Mouse (Mus musculus): Measurements from ENCODE around the gene Mlec.

Gene Mlec

DNA sequence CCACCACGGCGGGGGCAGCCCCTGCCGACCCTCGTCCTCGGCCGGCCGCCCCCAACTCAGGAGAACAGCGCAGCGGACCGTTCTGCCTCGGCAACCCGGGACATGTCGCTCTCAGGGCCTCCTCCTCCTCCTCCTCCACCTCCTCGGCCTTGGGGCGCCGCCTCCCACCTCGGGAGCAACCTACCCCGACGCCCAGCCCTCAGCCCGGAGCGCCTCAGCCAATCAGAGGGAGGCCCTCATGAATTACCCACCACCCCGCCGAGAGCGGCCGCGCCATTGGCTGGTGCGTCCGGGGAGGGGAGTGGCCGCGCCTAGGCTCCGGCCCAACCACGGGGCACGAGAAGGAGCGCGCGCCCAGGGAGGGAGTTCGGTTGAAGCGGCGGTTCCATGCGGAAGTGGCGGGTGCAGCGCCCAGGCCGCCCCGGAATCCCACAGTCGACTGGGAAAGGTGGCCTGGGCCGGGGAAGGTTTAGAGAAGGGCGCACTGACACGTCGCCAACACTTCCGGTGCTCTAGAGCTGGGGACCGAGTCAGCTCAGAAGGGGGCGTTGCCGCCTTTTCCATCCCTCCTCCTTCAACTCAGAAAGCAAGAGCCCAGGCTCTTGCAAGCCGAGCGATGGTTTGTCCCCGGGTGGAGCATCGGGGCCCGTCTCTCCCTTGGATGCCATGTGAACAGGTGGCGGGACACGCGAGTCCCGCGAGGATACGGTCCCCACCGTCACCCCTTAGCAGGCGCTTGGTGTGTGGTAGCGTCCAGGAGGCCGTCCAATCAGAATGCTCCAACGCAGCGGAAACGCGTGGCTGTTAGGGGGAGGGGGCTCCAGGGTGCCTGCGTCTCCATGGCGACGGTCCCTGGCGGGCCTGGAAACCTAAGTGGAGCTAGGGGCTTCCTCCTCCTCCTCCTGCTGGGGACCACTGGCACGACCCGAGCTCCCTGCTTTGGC, at the start of gene Mlec:
TSS of gene Mlec (minus strand) at position 140 of the 944 bp plus-strand sequence.
- DNase-seq (ENCODE audit: low spot score) = peak; percentile 99

DNA sequence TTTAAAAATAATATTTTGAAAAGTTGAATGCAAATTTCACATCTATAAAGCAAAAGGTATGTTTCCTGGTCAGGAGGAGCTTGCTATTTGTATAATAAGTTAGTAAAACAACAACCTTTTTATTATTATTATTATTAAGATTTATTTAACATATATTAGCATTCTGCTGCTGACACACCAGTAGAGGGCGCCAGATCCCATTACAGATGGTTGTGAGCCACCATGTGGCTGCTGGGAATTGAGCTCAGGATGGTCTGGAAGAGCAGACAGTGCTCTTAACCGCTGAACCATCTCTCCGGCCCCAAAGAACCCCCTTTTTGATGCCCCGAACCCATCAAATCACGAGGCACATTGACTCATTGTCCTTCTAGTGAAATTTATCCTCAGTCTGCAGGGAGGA, 49.3 kb upstream of the Mlec start:
- no peak for DNase-seq (ENCODE audit: low spot score)

DNA sequence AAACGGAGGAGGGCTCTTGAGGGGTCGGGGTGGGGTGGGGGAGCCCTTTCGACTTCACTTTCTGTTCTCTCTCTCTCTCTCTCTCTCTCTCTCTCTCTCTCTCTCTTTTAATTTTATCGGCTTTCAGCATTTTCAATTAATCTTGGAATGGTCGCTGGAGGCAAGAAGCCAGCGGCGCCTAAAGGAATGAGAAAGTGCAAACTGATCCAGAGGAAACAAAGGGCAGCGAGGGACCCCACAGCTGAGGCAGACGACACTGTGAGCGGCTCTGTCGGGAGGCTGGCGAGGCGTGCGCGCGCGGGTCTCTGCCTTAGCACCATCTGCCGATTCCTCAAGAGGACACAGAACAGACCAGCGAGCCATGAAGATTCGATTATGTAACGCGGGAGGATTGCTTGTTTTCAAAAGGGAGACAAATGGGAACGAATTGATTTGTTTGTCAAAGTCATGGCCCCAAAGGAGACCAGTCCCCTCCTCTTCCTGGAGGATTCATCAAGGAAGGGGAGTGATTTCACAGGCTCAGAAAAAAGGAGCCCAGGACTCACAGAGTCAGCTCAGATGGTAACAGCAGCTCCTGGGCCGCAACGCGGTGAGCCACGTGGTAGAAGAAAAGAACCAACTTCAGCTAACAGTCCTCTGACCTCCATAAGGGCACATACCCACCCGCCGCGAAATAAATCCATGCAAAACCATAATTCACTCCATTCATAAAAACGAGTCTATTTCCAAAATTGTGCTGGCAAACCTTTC, 46.8 kb upstream of the Mlec start:
- no peak for DNase-seq (ENCODE audit: low spot score)

DNA sequence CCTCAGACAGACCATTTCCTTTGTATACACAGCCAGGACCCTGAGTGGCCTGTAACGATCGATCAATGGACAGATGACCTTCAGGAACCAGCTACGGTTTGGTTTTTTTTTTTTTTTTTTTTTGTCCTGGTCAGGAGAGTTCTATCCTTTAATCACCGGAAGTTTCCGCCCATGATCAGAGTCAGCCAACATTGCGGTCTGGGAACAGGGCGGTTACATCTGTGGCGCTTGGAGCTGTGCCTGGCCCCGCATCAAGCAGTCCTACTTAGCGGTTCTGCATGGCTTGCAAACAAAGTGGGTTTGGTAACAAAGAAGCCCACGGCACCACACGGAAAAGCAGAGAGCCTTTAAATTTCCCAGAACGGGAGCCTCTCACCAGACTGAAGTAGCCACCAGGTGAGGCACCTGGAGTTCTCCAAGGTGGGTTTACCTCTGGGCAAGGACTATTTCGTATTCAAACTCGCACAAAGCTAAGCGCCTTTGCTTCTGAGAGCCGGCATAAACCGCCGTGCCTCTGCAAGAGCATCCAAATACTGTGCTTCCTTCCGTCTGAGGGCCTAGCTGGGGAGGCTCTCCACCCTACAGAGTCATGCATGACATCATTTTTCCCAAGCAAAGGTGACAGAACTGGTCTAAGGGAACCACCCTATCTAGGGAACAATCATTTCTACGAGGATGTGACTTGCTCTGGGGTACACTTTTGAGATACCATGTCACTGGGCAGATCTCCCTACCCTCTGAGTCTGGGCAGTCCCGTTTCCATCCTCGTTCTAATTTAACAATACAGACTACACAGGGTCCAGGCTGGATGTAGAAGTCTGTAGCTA, 46.0 kb upstream of the Mlec start:
- DNase-seq (ENCODE audit: low spot score) = no peak

DNA sequence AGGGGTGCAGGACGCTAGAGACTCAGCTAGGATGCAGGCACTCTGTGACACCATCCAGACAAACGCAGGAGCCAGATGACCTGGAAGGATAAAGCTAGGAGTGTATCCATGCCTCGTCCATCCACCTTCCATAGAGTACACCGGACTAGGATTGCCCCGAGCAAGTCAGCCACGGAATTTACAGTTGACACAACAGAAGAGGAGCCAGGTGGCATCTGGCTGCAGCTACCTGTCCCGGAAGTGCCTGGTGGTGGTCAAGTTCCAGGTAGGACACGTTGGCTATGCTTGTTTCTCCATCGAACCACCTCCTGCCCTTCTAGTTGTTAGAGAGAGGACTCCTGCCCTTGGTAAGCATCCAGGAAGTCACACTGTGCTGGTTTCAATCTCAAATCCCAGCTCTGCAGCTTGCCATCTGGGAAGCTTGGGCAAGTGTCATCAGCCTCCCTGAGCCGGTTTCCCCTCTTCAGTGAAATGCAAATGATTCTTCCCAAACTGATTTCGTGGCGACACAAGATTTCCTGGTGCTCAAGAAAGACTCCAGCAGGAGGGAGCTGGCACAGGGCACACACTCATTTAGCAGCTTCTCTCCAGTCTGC, 36.7 kb upstream of the Mlec start:
- no peak for DNase-seq (ENCODE audit: low spot score)

DNA sequence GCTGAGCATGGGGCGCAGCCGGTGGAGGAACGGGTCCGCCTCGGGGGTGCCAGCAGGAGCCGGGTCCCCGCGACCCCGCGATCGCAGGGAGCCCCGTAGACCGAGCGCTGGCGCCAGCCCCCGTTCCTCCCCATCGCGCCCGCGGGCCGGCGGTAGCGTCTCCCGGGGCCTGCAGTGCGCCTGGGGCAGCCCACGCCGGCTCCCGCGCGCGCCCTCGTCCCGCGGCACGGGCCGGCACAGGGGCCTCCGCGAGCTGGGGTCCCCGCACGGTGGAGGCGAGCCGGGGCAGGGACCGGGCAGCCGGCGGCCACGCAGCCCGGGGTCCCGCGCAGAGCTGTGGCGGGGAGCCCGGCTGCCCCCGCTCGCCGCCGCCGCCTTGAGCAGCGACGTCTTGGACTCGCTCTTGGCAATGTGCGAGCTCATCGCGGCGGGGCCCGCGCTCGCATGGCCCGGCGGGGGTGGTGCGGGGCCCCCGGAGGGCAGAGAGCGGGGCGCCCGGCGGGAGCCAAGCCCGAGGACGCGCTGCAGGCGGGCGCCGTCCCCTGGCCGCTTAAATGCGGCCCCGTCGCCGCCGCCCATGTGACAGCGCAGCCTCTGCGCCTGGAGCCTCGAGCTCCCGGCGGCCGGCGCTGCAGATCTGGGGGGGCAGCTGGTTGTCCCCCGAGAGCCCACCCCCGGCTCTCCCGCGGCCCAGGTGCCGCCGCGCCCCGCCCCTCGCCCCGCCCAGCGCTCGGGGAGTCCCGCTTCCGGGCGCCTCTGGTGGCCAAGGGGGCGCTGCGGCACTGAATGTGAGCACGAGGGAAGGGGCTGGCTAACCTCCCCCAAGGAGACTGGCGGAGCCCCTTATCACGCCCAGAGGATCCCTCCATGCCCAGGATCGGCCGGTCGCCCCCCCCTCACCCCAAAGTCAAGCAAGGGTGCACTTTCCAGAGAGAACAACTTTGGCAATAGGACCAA, 36.0 kb upstream of the Mlec start, which contains the start of gene Cabp1:
TSS of gene Cabp1 (minus strand) at position 713 of the 957 bp plus-strand sequence.
- DNase-seq (ENCODE audit: low spot score) = no peak

DNA sequence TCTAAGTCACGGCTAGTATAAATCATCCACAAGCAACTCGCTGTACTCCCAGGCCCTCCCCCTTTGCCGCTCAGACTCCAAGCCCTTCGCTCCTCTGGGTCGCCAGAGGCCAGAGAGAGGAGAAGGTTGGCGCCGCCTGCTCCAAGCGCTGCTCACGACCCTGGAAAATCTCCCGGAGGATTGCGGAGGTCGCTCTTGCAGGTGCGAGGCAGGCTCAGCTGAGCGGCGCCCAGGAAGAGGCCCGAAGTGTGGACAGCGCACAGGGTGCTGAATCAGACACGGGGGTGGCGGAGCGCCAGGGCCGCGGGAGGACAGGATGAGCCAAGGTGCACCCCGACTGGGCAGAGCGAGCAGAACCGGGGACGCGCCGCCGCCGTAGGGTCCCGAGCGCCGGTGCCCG, 35.2 kb upstream of the Mlec start:
- peak; percentile 27 for DNase-seq (ENCODE audit: low spot score)

DNA sequence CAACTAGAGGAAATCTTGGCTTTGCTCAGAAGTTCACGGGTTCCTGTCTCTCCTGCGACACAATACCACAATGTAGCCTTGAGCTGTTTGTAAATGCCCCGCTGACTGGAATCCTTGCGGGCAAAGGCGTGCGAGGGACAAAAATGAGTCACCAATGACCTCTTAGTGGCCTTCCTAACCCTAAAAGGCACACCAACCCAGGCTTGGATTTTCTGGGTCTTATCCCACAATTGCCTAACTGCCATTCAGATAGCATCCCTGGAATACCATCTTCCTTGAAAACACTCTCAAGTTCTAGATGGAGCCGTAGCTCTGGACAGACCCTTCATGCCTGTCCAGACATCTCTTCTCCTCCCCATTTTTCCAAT, 34.8 kb upstream of the Mlec start:
- no peak for DNase-seq (ENCODE audit: low spot score)

DNA sequence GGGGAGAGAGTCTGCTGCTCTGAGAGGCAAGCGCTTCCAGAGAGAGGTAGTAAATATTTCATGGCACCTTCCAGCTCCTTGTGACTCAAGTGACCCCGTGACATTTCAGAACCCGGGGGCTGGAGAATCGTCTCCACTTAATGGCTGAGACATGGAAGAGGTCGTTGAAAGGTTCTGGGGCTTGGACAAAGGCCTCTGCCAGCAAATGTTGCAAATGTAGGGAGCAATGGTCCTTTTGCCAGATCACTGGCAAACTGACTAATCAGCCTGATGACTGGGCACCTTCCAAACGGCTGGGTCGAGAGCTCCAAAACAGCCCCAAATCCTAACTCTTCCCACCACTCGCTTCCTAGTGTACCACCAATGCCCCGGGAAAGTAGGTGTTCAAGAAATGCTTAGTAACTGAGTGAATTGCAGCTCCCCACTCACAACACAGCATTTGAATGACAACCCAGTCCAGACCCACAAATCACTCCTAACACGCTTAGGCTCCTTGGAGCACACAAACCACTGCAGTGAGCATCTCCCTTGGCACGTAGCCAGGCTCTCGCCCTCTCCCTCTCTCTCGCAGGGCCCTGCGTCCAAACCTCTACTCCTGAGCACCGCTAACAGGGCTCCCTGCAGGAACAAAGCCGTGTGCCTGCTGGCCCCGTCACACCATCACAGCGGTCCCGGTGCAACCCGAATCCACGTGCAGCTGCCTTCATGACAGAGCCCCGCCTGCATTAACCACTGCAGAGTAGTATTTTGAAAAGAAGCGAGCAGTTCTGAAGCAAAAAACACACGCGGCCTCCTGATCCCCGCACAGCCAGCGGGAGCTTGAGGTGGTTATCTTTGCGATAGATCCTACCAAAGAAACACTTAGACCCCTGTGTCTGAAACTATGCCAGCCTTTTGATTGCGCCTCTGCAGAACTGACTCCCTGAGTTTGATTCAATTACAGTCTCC, 34.2 kb upstream of the Mlec start:
- DNase-seq (ENCODE audit: low spot score) = no peak

DNA sequence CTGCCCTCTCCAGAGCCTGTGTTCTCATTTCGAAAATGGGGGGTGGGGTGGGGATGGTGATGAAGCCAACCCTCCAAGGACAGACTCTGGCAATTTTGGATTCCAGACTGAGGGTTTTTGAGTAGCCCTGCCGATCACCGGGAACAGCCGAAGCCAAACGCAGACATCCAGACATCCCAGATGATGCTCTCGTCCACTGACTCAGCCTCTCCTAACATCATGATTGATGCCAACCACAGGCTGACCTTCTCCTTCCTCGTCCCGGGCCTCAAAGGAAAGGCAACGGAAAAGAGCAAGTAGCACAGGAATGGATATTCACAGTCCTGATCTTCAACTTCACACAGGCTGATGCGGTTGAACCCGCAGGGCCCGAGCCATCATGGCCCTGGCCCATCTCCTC, 32.1 kb upstream of the Mlec start:
- DNase-seq (ENCODE audit: low spot score) = no peak

DNA sequence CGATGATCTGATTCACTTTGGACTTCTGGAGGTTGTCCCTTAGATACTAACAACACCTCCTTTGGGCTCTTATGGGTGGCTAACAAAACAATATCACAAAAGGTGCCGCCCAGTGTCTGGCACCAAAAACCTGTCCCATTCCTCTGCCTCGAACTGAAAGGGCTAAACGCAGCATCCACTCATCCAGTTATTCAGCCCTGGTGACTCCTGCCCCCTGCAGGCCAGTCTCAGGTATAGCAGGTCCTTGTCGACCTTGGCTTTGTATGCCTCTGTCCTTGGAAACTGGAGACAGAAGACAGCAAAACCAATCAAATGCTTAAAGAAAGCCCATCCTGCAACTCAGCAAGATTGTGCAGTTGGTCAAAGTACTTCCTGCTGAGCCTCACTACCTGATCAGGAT, 30.8 kb upstream of the Mlec start:
- DNase-seq (ENCODE audit: low spot score) = no peak

DNA sequence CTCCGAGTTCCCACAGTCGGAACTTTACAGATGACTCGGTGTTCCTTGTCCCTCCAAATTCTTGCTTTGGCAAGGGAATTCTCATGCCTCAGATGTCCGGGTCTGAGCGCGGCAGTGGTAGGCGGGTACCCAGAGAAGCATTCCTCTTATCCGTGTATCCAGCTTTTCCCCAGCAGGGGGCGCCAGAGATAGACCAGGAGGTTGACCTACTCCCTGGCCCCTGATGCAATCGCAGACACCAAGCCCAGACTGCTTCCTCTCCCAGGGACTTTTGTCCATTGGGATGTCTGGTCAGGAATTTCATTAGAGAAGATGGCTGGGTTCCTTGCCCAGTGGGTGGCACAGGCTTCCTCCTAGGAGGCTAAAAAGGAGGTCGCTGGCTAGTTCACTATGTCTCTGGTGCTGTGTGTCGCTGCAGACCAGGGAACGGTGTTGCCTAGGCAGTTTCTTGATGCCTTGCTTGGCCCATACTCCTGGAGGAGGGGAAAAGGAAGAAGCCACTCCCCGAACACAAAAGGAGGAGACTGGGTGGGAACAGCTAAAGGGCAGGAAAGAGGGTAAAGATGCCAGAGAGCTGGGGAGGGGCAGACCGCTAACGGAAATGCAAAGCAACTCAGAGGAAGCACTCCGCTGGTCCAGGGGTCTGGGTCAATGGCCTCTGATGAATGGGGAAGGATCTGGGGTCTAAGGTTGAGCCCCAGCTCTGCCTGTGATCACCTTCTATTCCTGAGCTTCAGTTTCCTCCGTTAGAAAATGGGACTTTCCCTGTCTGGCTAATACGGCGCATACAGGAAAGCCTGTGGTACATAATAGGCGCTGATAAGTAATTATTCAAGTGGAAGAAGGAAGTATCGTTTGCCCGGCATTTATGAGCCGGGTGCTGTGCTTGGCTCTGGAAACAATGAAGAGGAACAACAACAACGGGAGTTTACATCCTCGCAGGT, 29.5 kb upstream of the Mlec start:
- peak; percentile 77 for DNase-seq (ENCODE audit: low spot score)

DNA sequence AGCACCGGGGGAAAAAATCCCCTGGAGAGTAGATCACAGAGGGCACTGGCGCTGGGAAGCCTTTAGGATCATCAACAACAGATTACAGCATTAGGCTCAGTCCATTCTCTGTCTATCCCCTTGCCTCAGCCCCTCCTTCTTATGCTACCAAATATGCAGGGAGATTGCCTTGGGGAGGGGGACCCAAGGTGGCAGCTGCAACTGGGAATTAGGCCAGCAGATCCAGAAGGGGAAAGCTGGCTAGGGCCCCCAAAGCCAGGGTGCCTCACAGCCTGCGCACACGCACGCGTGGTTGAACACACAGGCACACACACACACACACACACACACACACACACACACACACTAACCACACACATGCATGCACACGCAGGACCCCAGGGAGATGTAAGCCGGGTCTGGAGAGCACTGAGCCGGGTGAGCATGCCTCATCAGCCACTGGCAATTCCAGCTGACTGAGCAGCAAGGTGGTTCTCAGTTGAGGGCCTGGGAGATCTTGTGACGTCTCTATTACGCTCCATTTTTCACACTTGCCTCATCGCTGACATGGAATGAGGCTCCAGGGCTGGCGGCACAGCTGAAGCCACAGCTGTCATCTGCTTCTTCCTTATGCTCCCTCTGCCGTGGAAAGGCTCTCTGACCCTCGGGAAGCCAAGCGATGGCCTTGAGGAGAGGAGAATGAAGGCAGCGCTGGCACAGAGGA, 28.5 kb upstream of the Mlec start:
- DNase-seq (ENCODE audit: low spot score) = no peak

DNA sequence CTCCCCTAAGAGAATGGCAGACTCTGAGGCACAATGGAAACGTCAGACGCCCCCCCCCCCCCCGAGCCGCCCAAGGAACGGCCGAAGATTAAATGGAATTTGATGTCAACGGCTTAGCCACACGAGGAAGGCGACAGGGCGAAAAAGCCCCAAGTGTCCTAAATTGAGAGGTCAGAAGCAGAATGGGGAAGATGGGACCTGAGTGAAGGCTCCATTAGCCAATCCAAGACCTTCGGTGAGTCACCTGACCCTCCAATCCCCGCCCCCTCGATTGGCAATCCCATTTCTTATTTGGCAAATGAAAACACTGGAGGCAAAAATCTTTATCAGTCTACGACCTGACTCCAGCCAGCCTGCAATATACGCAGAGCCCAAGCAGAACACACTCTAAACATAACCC, 26.7 kb upstream of the Mlec start:
- no peak for DNase-seq (ENCODE audit: low spot score)

DNA sequence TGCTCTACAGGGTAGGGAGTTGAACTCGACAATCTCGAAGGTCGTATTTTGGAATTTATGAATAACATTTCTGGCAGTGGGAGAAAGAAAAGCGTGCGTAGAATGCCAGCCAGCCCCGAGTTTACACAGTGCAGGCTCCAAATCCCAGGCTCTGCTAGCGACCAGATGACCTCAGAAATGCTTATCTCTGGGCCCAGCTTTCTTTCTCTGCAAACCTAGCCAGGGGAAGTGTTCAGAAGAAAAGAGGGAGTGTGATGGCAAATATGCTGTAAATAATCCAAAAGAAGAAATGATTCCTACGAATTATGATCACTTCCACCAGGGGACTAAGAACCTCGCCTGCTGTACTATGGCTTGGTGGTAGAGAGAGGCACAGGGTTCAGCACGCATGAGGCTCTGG, 25.5 kb upstream of the Mlec start:
- no peak for DNase-seq (ENCODE audit: low spot score)

DNA sequence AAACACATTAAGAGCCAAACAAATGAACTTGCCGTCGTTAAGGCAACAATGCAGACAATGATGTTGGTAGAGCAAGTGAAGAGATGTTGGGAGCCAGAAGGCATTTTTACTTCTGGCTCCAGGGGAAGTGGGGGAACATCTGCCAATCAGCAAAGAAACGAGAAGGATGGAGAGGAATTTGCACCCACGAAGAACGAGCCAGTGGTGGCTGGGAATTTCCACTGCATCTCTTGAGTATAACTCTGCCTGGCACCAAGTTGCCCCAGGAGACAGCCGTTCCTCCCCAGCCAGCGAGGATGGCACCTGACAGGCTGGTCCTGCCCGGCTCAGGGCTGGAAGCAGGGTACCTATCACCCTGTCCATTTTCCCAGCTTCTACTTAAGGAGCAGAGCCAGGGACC, 24.9 kb upstream of the Mlec start:
- DNase-seq (ENCODE audit: low spot score) = no peak

DNA sequence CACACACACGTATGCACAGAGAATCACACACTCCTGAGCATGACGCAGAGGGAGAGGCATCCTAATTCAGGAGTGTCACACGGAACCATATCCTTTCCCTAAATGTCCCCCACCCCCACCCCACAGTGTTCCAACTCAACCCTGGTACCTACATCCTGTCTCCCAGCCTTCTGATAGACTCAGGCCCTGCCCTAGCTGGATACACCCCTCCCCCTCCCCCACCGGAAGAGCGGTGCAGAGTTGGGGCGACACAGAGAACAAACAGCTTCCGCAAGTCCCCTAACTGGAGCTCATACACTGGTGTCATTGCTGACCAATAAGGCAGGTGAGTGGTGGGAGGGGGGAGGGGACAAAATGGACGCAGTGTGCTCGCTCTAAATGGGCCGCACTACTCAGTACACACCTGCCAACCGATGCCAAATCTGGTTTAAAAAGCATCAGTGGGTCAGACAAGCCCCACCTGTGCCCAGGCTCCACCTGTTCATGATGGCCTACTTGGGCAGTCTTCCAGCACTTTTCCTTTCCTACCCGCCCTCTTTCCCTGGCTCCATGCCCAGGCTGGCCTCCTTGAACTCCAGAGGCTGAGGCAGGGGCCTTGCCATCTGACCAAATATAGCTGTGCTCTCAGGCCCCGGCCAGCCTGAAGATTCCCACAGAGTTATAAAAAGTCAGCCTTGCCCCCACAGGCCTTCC, 23.4 kb upstream of the Mlec start:
- no peak for DNase-seq (ENCODE audit: low spot score)
